Mouse (Mus musculus) right cerebral cortex, adult 2 months (tissue): Measurements from ENCODE around the gene Snd1.

Source experiments
- DNase-seq, 2 experiments: peaks; one replicate each; pipeline ENCODE4 v3.0.0; 2021 to 2022; ENCODE audit warnings: low spot score in 2 of 2

Gene Snd1

GRCm38 (mm10) chr6:28474839-28475238 is at the start of gene Snd1:
Gene Snd1, plus strand, starts transcription at chr6:28475139.
- no peak for DNase-seq

- DNase-seq = no peak
These were observed 47.7 kb upstream of the Snd1 start, which contains the start of gene Fscn3 for GRCm38 (mm10) chr6:28427096-28427839. Gene Fscn3, plus strand, starts transcription at chr6:28427789.

- no peak for DNase-seq
These were observed 46.6 kb upstream of the Snd1 start, which contains the start of gene Gcc1 for GRCm38 (mm10) chr6:28428290-28428689. Gene Gcc1, minus strand, starts transcription at chr6:28428390.

GRCm38 (mm10) chr6:28429870-28430269 is 45.1 kb upstream of the Snd1 start:
- DNase-seq = no peak

GRCm38 (mm10) chr6:28430795-28431537 is 44.0 kb upstream of the Snd1 start:
- no peak for DNase-seq

GRCm38 (mm10) chr6:28431538-28431855 is 43.4 kb upstream of the Snd1 start:
- DNase-seq = no peak

GRCm38 (mm10) chr6:28447937-28448336 is 27.0 kb upstream of the Snd1 start:
- DNase-seq = no peak

GRCm38 (mm10) chr6:28449253-28449652 is 25.7 kb upstream of the Snd1 start, which contains the start of gene Pax4:
Gene Pax4, minus strand, starts transcription at chr6:28449353.
- no peak for DNase-seq

GRCm38 (mm10) chr6:28450481-28450880 is 24.5 kb upstream of the Snd1 start:
- DNase-seq = no peak

- DNase-seq = no peak
These were observed 24.0 kb upstream of the Snd1 start for GRCm38 (mm10) chr6:28450977-28451376.

GRCm38 (mm10) chr6:28459221-28459668 is 15.7 kb upstream of the Snd1 start:
- DNase-seq = no peak

GRCm38 (mm10) chr6:28460534-28460933 is 14.4 kb upstream of the Snd1 start:
- peak; percentile 56 to 58 for DNase-seq

- DNase-seq = no peak
These were observed 10.3 kb upstream of the Snd1 start for GRCm38 (mm10) chr6:28464630-28465029.

GRCm38 (mm10) chr6:28470017-28470602 is 4.8 kb upstream of the Snd1 start:
- no peak for DNase-seq

GRCm38 (mm10) chr6:28470621-28471020 is 4.3 kb upstream of the Snd1 start:
- DNase-seq = no peak

GRCm38 (mm10) chr6:28471284-28472035 is 3.5 kb upstream of the Snd1 start:
- no peak for DNase-seq

- no peak for DNase-seq
These were observed 728 bp upstream of the Snd1 start for GRCm38 (mm10) chr6:28474211-28474610.

GRCm38 (mm10) chr6:28479865-28480751 is 5.2 kb downstream of the Snd1 start:
- peak; percentile 99 for DNase-seq

- no peak for DNase-seq
These were observed 6.0 kb downstream of the Snd1 start for GRCm38 (mm10) chr6:28480752-28481492.

GRCm38 (mm10) chr6:28482711-28483315 is 7.9 kb downstream of the Snd1 start:
- no peak for DNase-seq
